Mouse (Mus musculus) thymus, postnatal 25 days (tissue): ENCODE results near the gene Selp.

Source experiments
- DNase-seq: peaks from one replicate; pipeline ENCODE4 v3.0.0; 2022

The Selp gene

DNA sequence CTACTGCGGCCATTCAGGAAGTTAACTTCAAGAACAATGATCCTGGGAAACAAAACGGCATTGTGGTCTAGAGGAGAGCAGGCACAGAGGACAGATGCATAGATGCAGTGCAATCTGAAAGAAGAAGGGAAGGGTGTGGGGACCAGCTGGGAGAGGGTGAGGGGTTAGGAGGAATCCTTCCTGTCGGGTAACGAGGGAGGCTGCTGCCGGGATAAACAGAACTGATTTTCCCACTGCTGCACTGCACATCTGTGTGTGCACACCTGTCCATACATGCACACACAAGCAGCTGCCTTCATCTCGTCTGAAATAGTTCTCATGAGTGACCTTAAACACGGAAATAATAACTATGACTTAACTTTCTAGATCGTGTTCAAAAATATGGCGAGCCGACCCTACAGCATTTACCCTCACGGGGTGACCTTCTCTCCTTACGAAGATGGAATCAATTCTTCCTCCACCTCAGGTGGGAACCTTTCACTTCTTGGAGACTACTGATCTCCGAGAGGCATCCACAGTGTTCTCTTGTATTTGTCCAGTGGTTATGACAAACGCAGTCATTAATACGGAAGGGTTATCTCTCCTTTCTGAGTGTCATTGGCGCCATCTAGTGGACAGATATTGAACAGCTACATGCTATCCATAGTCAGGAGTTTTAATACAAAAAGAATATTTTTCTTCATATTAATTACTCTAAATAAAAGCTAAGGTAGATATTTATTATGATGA, 69.2 kb downstream of the Selp start:
- DNase-seq: peak; percentile 59

GRCm38 (mm10) chr1:164184871-164185223, 69.8 kb downstream of the Selp start:
- DNase-seq: no peak

- no peak for DNase-seq
Observed at GRCm38 (mm10) chr1:164185316-164185715, 70.3 kb downstream of the Selp start.

DNA sequence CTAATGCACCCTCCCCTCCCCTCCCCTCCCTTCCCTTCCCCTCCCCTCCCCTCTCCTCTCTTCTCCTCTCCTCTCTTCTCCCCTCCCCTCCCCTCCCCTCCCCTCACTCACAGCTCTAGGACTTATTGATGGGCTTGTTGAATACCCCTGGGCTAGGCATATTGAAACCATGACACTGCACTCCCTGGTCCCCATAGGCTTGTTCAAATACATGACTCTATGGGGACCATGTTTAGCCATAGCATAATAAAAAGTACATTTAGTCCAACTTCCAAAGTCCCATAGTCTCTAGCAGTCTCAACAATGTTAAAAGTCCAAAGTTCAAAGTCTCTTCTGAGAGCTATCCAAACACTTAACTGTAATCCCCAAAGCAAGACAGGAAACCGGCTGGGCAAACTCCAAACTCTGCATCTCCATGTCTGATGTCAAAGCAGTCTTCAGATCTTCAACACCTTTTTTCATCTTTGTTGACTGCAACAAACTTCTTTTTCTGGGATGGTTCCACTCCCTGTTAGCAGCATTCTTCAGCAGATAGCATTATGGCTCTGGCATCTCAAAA, 72.0 kb downstream of the Selp start:
- no peak for DNase-seq

DNA sequence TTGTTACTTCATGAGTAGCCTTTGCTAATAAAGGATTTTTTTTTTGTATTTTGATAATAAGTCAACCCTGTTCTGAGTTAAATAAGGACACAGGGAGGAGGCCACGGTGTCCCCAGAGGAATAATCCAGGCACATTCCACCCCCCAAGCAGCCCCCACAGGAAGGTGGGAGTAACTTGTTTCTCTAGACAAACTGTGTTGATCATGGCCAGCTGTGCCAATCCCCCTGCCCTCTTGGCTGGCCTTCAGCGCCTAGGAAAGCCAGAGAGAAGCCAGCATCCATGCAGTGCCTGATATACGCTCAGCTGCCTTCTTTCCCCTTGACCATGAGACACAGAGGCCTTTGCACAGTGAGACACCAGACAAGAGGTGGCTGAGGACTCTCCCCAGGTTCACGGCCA, 84.5 kb downstream of the Selp start:
- no peak for DNase-seq
